Mouse (Mus musculus) CH12.LX (cell line): ENCODE data around the gene Creb3l2. TPM values are rescaled to one million over a fixed set of nuclear protein-coding genes. Genes with fewer than 3 reads are reported as not detected.

Experiments
- DNase-seq: peaks from one replicate; pipeline ENCODE4 v3.0.0-alpha.2; 2013; ENCODE audit errors: extremely low read depth
- H3K27ac ChIP-seq: 2 replicates; pipeline ENCODE4 v1.5.1; 2012; ENCODE audit warnings: low read depth, mild to moderate bottlenecking, control low read depth, moderate library complexity; ENCODE audit not compliant: insufficient read depth
- H3K27me3 ChIP-seq: replicated peaks from 2 replicates; pipeline ENCODE3; 2012; ENCODE audit warnings: inconsistent platforms
- H3K36me3 ChIP-seq, 2 experiments: replicated peaks in 1 of 2; 2 replicates each; pipeline versions ENCODE3 to v1.6.1; 2012; ENCODE audit warnings: inconsistent platforms in 1 of 2, low read length in 1 of 2, mild to moderate bottlenecking in 1 of 2, mixed read lengths in 1 of 2, moderate library complexity in 1 of 2; ENCODE audit not compliant: control insufficient read depth in 1 of 2, insufficient read depth in 1 of 2
- H3K4me1 ChIP-seq, 2 experiments: 2 replicates each; pipeline ENCODE4 v1.6.1; 2012; ENCODE audit warnings: inconsistent platforms in 1 of 2, moderate library complexity in 1 of 2; ENCODE audit not compliant: insufficient read depth in 2 of 2, control insufficient read depth in 1 of 2
- H3K4me2 ChIP-seq: 2 replicates; pipeline ENCODE4 v1.6.1; 2012; ENCODE audit warnings: low read depth, mild to moderate bottlenecking, control low read depth; ENCODE audit not compliant: poor library complexity, insufficient read depth, severe bottlenecking
- H3K4me3 ChIP-seq, 3 experiments: fragments of 150-350 bp in 1 of 3; sonication (generic) in 1 of 3; replicated peaks in 1 of 3; 2 replicates each; pipeline versions ENCODE3 to v1.5.1; 2011 to 2012; ENCODE audit warnings: low read depth in 2 of 3, low read length in 2 of 3, mild to moderate bottlenecking in 2 of 3, moderate library complexity in 2 of 3, control low read depth in 1 of 3, improper control_type of control experiment in 1 of 3, inconsistent platforms in 1 of 3, mixed read lengths in 1 of 3; ENCODE audit not compliant: poor library complexity in 1 of 3
- H3K79me2 ChIP-seq: replicated peaks from 2 replicates; pipeline ENCODE4 v1.6.1; 2012; ENCODE audit warnings: mild to moderate bottlenecking, moderate library complexity; ENCODE audit not compliant: control insufficient read depth, poor library complexity, insufficient read depth, severe bottlenecking; ENCODE audit errors: extremely low read depth
- H3K9ac ChIP-seq: 2 replicates; pipeline ENCODE4 v1.6.1; 2012; ENCODE audit warnings: low read depth, mild to moderate bottlenecking, control low read depth, moderate library complexity; ENCODE audit not compliant: insufficient read depth
- H3K9me3 ChIP-seq: replicated peaks from 2 replicates; pipeline ENCODE3; 2012; ENCODE audit warnings: low read length, inconsistent platforms, mixed read lengths
- BHLHE40 ChIP-seq: IDR thresholded peaks from 2 replicates; pipeline ENCODE4 v1.6.1; 2011; ENCODE audit warnings: mild to moderate bottlenecking, low read depth, low read length, improper control_type of control experiment
- CHD2 ChIP-seq: IDR thresholded peaks from 2 replicates; pipeline ENCODE4 v1.6.1; 2011; ENCODE audit warnings: low read length, improper control_type of control experiment
- ELF1 ChIP-seq: IDR thresholded peaks from 2 replicates; pipeline ENCODE4 v1.6.1; 2014; ENCODE audit warnings: low read depth, mild to moderate bottlenecking, inconsistent platforms, low read length, improper control_type of control experiment
- EP300 ChIP-seq: IDR thresholded peaks from 2 replicates; pipeline ENCODE4 v1.6.1; 2011; ENCODE audit warnings: low read length, improper control_type of control experiment
- ETS1 ChIP-seq: conservative IDR thresholded peaks from 2 replicates; pipeline ENCODE4 v1.6.1; 2012; ENCODE audit warnings: low read depth, mild to moderate bottlenecking, inconsistent platforms, low read length, improper control_type of control experiment, moderate library complexity
- GABPA ChIP-seq: IDR thresholded peaks from 2 replicates; pipeline ENCODE4 v1.6.1; 2012; ENCODE audit warnings: low read depth, low read length, improper control_type of control experiment, inconsistent platforms; ENCODE audit not compliant: insufficient replicate concordance
- IRF4 ChIP-seq: IDR thresholded peaks from 2 replicates; pipeline ENCODE4 v1.6.1; 2014; ENCODE audit warnings: low read depth, mild to moderate bottlenecking, inconsistent platforms, low read length, improper control_type of control experiment
- JUN ChIP-seq: IDR thresholded peaks from 2 replicates; pipeline ENCODE4 v1.6.1; 2011; ENCODE audit warnings: low read depth, mild to moderate bottlenecking, low read length, improper control_type of control experiment, moderate library complexity; ENCODE audit not compliant: insufficient read depth
- JUND ChIP-seq: conservative IDR thresholded peaks from 2 replicates; pipeline ENCODE4 v1.6.1; 2011; ENCODE audit warnings: low read depth, low read length, improper control_type of control experiment
- KAT2A ChIP-seq: IDR thresholded peaks from 2 replicates; pipeline ENCODE4 v1.6.1; 2012; ENCODE audit warnings: low read length, improper control_type of control experiment, inconsistent platforms; ENCODE audit not compliant: insufficient replicate concordance
- MAZ ChIP-seq: IDR thresholded peaks from 2 replicates; pipeline ENCODE4 v1.6.1; 2012; ENCODE audit warnings: low read depth, mild to moderate bottlenecking, inconsistent platforms, low read length, improper control_type of control experiment, moderate library complexity
- MEF2A ChIP-seq: IDR thresholded peaks from 2 replicates; pipeline ENCODE4 v1.6.1; 2014; ENCODE audit warnings: low read depth, mild to moderate bottlenecking, inconsistent platforms, low read length, improper control_type of control experiment, borderline replicate concordance
- MYC ChIP-seq: IDR thresholded peaks from 2 replicates; pipeline ENCODE4 v1.6.1; 2011; ENCODE audit warnings: low read depth, mild to moderate bottlenecking, improper control_type of control experiment, low read length
- NELFE ChIP-seq: IDR thresholded peaks from 2 replicates; pipeline ENCODE4 v1.6.1; 2011; ENCODE audit warnings: low read depth, low read length, improper control_type of control experiment
- NRF1 ChIP-seq: IDR thresholded peaks from 2 replicates; pipeline ENCODE4 v1.6.1; 2014; ENCODE audit warnings: low read depth, mild to moderate bottlenecking, inconsistent platforms, low read length, improper control_type of control experiment, moderate library complexity
- POLR2A ChIP-seq: IDR thresholded peaks from 2 replicates; pipeline ENCODE4 v1.6.1; 2011; ENCODE audit warnings: low read depth, mild to moderate bottlenecking, improper control_type of control experiment, low read length
- POLR2AphosphoS2 ChIP-seq: IDR thresholded peaks from 2 replicates; pipeline ENCODE4 v1.6.1; 2011; ENCODE audit warnings: low read depth, low read length, improper control_type of control experiment
- RAD21 ChIP-seq: IDR thresholded peaks from 2 replicates; pipeline ENCODE4 v1.6.1; 2011; ENCODE audit warnings: low read depth, mild to moderate bottlenecking, low read length, improper control_type of control experiment, moderate library complexity
- SIN3A ChIP-seq: IDR thresholded peaks from 2 replicates; pipeline ENCODE4 v1.6.1; 2012; ENCODE audit warnings: low read length, improper control_type of control experiment, inconsistent platforms
- SMC3 ChIP-seq: IDR thresholded peaks from 2 replicates; pipeline ENCODE4 v1.6.1; 2011; ENCODE audit warnings: low read depth, low read length, improper control_type of control experiment
- ZC3H11A ChIP-seq: IDR thresholded peaks from 2 replicates; pipeline ENCODE4 v1.6.1; 2012; ENCODE audit warnings: low read depth, mild to moderate bottlenecking, inconsistent platforms, low read length, improper control_type of control experiment
- ZKSCAN1 ChIP-seq: IDR thresholded peaks from 2 replicates; pipeline ENCODE4 v1.6.1; 2012; ENCODE audit warnings: low read depth, inconsistent platforms, low read length, improper control_type of control experiment, borderline replicate concordance
- ZMIZ1 ChIP-seq: IDR thresholded peaks from 2 replicates; pipeline ENCODE4 v1.6.1; 2012; ENCODE audit warnings: low read depth, mild to moderate bottlenecking, inconsistent platforms, low read length, improper control_type of control experiment
- ZNF384 ChIP-seq: IDR thresholded peaks from 2 replicates; pipeline ENCODE4 v1.6.1; 2012; ENCODE audit warnings: low read depth, low read length, improper control_type of control experiment, inconsistent platforms
- dilution Hi-C: fragments of 300-500 bp; cut with MboI; formaldehyde crosslinking; loops from 2 replicates; pipeline ENCODE4 v1.14.3; 2020; ENCODE audit warnings: low sequenced_read_pairs; ENCODE audit not compliant: extremely low pct_unique_long_range_greater_than_20kb, extremely low pct_ligation_motif_present
- in situ Hi-C: fragments of 300-500 bp; cut with MboI; formaldehyde crosslinking; loops from 3 replicates; pipeline ENCODE4 v1.14.3; 2019; ENCODE audit warnings: low sequenced_read_pairs, low pct_ligation_motif_present, low pct_unique_long_range_greater_than_20kb, mixed read lengths
- polyA plus RNA-seq: library from polyadenylated mRNA; unstranded; fragments of >175 nt; gene quantifications from 2 replicates; pipeline ENCODE4 v1.2.1, GENCODE M21; 2012; ENCODE audit warnings: low read depth; ENCODE audit not compliant: insufficient read length
- total RNA-seq, 2 experiments: library from RNA; depleted of rRNA; stranded (reverse); fragments of 300-350 nt in 1 of 2; fragments of >200 nt in 1 of 2; gene quantifications; 2 replicates each; pipeline ENCODE4 v1.2.3; 2012 to 2014

The Creb3l2 gene
- total and polyA plus RNA-seq, 3 experiments: 1.5 to 8.5 (median 7.0) TPM

DNA sequence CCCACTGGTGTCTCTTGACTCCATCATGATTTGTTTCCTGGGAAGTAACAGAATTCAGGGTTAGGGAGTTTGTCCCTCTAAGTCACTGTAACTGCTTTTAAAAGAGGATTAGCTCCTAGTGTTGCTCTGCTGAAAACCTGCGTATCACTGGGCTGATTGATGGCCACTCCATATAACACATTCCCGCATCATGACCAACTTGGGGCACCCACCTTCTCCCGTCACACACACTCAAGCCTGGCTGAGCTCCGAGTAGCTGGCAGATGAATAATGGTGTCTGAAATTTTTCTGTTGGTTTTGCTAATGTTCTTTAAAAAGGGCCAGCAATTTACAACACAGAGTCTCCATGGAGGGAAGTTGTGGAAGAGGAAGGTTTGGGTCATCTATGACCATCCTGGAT is 41.8 kb downstream of the Creb3l2 start:
- peaks cover 28 to 44% of the 10 kb centered on the region in 2 experiments for H3K4me1 ChIP-seq

GRCm38 (mm10) chr6:37398943-37399342 is 43.0 kb downstream of the Creb3l2 start:
- in situ Hi-C loops: no loop called here
- no peak overlapping the region for H3K4me3 ChIP-seq
- TF ChIP-seq ZC3H11A: no peak
- TF ChIP-seq MEF2A: no peak
- no peak for TF ChIP-seq POLR2A
- no peak; the same call in 1 of the 2 replicates for TF ChIP-seq MYC
- TF ChIP-seq GABPA: no peak
- TF ChIP-seq ETS1: peak; percentile 78
- peak; percentile 48 for TF ChIP-seq ELF1
- peak; percentile 63 for TF ChIP-seq IRF4
- TF ChIP-seq ZMIZ1: no peak
- TF ChIP-seq BHLHE40: peak; percentile 80
- TF ChIP-seq RAD21: no peak
- TF ChIP-seq NRF1: peak; percentile 31; the same call in 1 of the 2 replicates
- TF ChIP-seq MAZ: peak; percentile 60; the same call in 1 of the 2 replicates
- no peak for TF ChIP-seq POLR2AphosphoS2
- peak; percentile 55 for TF ChIP-seq EP300
- no peak for TF ChIP-seq NELFE
- peak; percentile 40; the same call in 1 of the 2 replicates for TF ChIP-seq JUN
- TF ChIP-seq SMC3: no peak
- no peak for TF ChIP-seq JUND
- 0 out of 2 replicates have a peak, but pooled peaks have one; percentile 47 for TF ChIP-seq SIN3A
- no peak for TF ChIP-seq ZKSCAN1
- TF ChIP-seq, all 38 proteins: peak for 9
- Histone ChIP-seq H3K9me3 (no peaks in the 10 kb centered on the region), H3K9ac (no peak overlapping the region), H3K79me2 (peaks cover 14% of the 10 kb centered on the region), H3K27ac (peak overlapping the region; percentile 42), H3K36me3 (peaks cover 0 to 22% of the 10 kb centered on the region in 2 experiments), H3K27me3 (no peaks in the 10 kb centered on the region), H3K4me2 (peak overlapping the region; percentile 33), H3K4me1 (peaks cover 28 to 48% of the 10 kb centered on the region in 2 experiments)
- dilution Hi-C loops: no loop called here
- peak; percentile 54 for DNase-seq

More for the DNA sequence above, 41.8 kb downstream of the Creb3l2 start:
- in situ Hi-C loops (no loop called here), dilution Hi-C loops (no loop called here)
- Histone ChIP-seq H3K27me3 (no peaks in the 10 kb centered on the region), H3K36me3 (peaks cover 0 to 26% of the 10 kb centered on the region in 2 experiments), H3K9me3 (no peaks in the 10 kb centered on the region), H3K4me3 (no peak overlapping the region), H3K27ac (no peak overlapping the region), H3K4me2 (no peak overlapping the region), H3K79me2 (peaks cover 9% of the 10 kb centered on the region; the same call in 1 of the 2 replicates), H3K9ac (no peak overlapping the region)
- TF ChIP-seq EP300 (no peak), ZC3H11A (no peak), CHD2 (no peak), RAD21 (no peak), ZNF384 (no peak), GABPA (no peak), JUND (no peak), KAT2A (no peak), ZMIZ1 (no peak), SIN3A (no peak)
- no peak for DNase-seq
